Mouse (Mus musculus) kidney, adult 11 months (tissue): ENCODE data around the gene Edaradd.
"Not testable (repeated sequence)": the region's sequence is repeated elsewhere in the genome, so short reads cannot be mapped to it uniquely, and the experiment has no call there.

Source experiments
- DNase-seq: peaks from one replicate; pipeline ENCODE4 v3.0.0; 2022

The Edaradd gene

DNA sequence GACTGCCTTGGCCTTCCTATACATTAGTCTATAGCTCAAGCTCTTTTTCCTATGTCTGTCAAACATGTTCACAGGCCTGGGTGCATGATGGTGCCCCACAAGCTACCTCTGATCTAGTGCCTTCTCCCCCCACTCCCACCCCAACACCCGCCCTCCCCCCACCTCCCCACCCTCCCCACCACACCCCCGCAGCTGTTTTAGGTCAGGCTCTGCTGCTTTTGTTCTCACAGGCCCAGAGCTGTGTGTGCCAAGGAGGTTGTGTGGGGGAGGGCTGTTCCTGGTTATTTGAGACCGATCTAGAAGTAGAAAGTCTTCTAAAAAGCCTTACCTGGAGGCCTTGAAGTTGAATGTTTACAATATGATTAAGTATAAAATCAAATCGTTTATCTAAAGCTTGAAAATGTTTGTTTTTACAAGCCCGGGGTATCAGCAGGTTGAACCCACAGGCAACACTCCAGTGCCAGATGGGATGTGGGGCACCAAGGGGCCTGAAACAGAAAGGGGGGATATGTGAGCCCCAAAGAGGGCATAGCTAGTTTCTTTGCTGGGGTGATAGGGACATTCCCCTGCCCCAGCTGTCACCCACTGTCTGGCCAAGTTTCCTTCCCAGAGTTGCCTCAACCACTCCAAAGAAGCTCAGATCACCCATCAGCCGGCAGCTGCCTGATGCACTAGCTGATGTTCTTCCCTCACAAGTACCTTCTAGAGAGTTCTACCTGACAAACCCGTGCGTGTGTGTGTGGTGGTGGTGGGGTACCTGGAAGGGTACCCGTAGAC lies 8.9 kb downstream of the Edaradd start:
- DNase-seq = no peak

DNA sequence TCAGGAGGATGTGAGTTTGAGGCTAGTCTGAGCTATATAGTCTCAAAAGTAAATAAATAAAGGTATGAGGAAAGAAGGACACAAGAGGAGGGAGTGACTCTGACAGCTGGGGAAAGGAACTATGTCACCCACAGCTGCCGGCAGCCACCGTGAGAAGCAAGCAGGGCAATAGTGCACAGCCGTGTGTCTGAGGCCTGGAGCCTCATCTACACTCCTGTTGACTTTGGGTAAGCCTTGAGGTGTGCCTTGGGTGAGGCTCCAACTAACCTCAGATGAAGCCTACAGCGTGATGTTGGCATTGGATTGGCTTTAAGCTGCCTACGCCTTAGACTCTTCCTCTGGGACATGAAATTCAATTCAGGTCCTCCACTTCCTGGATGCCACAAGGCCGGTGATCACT lies 10.2 kb downstream of the Edaradd start:
- DNase-seq = no peak

DNA sequence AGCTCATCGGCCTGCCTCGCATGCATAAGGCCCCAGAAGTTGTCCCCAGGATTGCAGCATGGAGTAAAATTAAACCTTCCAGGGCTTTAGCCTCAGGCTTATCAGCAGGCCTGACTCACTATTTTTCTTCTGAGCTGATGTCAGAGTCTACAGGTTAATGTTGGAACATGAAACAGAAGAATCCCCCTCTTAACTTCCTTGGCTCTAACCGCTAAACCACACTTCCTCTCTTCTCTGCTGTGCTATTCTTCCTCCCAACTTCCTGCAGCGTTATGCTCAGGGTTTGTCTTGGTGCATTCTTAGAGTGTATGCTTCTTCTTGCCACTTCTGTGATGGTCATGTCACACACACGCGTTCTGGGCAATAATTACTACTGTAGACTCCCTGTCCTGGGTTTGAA lies 12.8 kb downstream of the Edaradd start:
- DNase-seq = no peak

DNA sequence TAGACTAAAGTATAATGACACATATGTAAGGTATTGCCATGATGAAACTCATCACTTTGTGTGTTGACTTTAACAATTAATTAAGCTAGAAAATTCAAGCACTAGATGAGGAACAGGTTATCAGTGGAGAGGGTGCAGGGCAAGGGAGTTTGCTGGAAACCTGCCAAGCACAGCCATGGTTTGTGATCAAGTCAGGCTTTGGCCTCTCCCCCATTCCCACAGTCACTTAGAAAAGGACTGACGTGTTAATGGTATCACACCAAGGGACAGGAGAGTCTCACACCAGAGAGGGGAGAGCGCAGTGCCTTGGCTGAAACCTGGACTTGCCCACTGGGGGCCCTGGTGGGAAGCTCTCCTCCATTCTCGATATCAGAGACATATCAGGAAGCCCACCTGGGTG lies 14.9 kb downstream of the Edaradd start:
- no peak for DNase-seq

DNA sequence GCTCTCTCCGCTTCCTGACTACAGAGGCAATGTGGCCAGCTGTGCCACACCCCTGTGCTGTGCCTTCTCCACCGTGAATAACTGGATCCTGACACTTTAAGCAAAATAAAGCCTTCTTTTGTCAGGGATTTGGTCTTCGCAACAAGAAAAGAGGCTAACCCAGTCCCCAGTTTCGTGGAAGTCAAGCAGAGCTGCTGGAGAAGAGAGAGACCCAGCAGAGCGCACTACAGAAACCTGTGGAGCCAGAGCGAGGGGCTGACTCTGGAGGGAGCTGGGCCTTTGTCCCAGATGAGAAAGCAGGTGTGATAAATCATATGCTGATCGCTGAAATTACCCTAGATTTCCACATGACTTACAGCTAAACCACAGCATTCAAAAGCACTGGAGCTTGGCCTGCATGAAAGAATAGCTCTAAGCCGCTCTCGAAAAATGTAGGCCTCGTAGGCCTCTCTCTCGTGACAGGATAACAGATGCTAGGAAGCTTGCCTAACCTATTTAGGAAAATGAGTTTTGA lies 16.9 kb downstream of the Edaradd start:
- DNase-seq = no peak

DNA sequence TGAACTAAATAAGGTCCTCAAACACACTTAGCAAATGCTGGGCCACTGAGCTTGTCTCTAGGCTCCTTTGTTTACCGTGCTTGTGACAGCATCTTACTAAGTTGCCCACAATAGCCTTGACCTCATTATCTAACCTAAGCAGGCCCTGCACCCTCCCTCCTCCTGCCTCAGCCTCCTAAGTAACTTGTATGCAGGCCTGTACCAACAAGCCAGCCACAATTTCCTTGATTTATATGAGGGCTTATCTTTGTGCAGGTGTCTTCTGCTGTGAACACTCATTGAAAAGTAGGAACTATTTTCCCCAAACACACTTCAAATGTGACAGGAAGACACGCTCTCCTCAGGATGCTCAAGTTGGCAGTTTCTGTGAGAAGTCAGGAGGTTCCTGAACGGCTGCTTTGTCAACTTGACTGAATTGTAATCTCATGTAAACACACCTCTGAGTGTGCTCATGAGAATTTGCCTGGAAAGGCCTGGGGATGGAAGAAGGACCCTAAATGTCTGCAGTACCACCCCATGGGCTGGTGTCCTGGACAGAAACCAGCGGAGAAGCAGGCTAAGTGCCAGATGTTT lies 17.5 kb downstream of the Edaradd start:
- no peak for DNase-seq

DNA sequence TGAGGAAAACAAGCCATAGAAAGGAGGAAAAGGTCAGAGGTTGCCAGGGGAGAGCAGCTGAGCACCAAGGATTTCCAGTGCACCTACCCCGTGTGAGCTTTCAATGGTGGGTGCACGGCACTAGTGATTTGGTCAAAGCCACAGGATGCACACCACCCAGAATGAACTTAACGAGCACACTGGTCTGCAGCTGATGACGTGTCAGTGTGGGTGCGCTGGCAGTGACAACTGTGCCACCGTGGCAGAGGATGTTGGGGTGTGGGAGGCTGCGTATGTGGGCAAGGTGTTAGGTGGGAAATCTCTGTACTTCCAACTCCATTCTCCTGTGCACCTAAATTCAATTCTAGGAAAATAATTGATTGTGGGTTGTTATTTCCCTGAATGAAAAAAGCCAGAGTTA lies 21.1 kb downstream of the Edaradd start:
- no peak for DNase-seq

DNA sequence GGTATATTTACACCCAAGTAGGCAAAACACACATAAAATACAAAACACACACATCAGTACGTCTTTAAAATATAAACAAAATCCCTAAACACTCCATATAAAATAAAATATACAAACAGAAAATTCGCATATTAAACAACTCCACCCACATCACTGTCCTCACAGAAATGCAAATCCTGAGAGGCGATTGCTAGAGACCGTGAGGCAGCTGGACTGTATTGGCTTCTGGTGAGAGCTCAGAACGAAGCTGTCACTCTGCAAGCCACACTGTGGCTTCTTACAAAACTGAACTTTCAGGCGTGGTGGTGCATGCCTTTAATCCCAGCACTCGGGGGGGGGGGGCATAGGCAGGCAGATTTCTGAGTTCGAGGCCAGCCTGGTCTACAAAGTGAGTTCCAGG lies 22.4 kb downstream of the Edaradd start:
- no peak for DNase-seq

DNA sequence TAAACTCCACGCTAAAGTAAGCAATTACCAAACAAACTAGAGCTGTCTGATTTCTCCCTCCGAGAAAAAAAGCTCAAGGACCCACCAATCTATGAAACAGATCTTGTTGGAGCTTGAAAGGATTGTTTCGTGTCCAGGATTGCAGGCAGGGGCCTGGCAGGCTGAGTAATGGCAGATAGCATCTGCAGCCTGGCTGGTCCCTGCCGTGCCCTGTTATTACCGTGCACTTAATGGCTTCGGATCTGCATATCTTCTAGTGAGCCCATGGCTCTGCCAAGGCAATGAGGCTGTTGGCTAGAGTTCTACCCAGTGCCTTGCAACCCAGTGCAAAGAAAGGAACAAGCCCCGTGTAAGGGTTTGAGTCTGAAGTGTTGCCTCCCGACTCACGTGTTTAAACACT lies 25.5 kb downstream of the Edaradd start:
- DNase-seq = peak; percentile 17

DNA sequence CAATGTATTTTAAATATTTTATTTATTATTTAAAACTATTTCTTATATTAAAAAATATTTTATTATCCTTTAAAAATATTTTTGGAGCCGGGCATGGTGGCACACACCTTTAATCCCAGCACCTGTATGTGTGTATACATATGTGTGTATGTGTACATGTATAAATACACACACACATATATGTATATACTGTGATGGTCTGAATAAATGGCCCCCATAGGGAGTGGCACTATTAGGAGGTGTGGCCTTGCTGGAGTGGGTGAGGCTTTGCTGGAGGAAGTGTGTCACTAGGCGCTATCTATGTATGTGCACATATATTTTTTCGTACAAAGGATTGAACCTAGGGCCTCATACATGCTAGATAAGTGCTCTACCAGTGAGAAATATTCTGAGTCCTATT lies 27.7 kb downstream of the Edaradd start:
- no peak for DNase-seq

DNA sequence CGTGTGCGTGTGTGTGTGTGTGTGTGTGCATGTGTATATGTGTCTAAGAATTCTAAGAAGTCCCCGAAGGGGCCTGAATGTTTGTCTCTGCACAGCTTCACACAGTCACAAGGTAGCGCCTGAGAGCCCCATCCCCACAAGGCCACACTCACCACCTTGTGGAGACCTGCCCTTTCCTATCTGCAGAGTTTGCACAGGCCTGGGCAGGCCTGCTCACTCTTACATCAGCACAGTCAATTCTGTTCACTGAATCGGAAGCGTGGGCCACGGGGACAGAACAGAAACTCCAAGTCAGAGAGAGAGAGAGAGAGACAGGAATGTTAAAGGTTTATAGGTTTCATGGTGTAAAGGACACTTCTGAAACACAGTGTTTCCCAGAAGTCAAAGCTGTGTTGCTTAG lies 34.6 kb downstream of the Edaradd start:
- no peak for DNase-seq

DNA sequence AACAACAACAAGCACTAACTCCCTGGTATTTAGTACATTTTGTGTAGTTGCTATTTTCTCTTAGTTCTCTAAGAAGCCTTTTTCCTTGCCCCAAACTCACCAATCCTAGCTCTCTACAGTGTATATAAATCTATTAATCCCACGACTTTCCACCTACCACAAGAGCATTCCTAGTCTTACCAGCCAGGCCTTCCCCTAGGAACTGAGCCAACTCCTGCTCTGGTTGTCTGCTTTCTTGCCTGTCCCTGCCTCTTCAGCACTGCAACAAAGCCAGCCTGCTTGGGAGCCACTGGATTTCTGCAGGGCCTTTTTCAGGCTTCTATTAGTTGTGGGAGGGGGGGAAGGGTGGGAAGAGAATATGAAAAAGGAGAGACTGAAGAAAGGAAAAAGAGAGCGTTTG lies 35.0 kb downstream of the Edaradd start:
- no peak for DNase-seq

DNA sequence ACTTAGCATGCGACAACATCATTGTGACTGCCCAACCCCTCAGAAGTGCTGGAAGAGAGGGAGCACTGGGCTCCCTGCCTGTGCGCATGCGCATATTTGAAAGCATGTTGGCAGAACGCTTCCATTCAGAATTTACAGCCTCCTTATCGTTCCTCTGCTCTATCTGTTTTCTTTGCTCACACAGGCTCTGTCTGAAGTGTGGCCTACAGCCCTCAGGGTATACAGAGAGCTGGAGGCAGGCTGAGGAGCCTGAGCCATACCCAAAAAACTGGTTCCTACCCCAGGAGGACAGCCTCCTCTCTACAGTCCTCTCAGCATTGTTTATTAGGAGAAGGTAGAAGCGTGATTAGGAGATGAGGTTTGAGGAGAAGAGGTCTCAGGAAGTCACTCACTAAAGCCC lies 40.4 kb downstream of the Edaradd start:
- no peak for DNase-seq

DNA sequence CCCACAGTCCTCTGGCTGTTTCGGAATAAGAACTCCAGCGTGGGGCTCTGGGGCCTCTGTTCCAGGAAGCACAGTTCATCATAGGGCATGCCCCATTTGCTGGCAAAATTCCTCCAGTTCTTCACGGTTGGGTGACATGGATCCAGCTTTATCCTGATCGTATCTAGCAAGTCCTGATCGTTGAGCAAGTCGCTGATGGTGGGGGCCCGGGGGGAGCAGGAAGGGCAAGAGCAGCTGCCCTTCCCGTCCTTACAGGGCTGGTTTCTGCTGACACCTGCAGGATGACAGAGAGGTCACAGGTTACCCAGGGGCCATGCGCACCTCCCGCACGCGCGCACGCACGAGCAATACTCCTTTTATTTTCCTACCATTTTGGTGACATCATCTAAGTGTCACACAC lies 41.9 kb downstream of the Edaradd start:
- peak; percentile 91 for DNase-seq

DNA sequence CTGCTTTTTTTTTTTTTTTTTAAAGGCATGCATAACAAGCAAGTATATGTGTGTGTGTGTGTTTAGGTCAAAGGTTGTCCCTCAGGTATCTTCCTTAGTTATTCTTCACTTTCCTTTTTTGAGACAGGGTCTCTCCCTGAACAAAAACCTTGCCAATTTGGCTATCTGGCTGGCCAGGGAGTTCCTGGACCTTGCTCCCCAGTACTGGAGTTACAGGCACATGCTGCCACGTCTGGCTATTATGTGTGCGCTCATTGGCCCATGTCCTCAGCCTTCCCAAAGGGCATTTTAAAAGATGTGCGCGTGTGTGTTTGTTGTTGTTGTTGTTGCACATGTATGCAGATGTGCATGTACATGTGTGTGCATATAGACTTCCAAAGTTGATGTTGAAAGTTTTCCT lies 43.4 kb downstream of the Edaradd start:
- DNase-seq = peak; percentile 15

DNA sequence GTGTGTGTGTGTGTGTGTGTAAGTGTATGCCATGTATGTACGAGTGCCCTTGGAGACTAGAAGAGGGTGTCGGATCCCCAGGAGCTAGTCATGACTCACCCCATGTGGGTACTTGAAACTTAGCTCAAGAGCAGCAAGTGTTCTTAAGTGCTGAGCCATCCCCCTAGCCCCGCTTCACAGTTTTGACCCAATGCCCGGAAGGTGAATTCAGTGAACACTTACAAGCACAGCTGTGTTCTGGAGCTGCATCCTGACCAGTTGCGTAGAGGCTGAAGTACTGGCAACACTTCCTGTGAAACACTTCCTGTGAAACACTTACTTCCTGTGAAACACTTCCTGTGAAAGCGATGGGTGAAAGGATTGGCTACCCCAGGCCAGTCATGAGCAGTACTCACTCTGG lies 45.0 kb downstream of the Edaradd start:
- no peak for DNase-seq

DNA sequence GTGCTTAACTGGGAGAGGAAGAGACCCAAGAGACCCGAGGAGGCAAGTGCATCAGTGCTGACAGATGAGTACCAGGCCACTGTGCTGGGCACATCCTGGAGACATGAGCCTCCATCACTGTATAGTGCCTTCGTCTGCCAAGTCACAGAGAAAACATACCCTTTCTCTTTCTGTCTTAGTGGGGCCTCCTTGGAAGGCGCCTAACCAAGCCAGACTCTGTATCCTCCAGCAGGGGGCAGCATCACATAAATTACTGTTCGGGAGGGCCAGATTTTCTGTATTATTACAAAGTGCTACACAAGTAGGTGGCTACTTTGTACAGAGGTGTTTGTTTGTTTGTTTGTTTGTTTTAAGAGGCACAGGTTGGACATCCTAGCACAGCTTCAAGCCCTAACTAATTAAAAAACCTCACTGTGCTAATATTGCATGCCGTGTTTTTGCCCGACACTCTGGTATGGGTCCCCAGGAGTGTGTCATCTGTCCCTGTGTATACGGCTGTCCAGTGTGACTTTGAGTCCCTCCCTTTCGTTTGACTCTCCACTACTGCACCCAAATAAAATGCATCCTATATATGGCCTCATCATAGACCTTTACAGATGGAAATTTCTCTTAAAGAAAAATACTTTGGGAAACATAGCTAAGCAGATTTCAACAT lies 46.4 kb downstream of the Edaradd start:
- peak; percentile 29 for DNase-seq

DNA sequence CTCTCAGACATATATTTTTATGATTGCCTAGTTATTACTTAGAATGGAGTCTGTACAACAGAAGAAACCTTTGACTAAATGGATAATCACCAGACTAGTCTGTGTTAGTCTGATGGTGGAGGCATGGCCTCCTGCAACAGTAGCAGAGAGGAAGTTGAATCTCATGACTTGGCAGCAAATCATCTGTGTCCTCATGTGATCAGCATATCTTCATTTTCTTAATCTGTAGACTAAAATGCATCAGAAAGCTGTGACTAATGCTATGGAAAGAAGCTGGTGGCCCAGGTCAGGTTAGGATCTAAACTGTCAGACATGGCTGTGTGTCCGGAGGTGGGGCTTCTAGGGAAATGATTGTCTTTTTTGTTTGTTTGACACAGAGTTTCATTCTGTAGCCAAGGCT lies 51.8 kb downstream of the Edaradd start:
- no peak for DNase-seq

DNA sequence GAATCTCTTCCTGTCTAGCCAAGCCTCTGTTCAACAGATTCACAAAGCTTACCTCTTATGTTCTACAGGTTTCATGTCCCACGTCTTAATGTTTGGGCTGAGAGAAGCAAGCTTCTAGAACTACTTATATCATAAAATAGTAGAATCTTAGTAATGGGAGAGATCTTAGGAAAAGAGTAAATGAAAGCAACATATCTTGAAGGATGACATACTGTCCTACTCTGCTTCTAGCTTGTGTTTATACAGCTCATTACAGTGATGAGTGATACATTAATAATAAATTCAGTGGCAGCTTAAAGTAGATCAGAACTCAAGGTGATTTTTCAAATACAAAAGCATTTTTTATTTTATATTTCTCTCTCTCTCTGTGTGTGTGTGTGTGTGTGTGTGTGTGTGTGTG lies 55.4 kb downstream of the Edaradd start, which contains the start of gene Lgals8:
Gene Lgals8 (minus strand): TSS at position 101 of the 400 bp plus-strand sequence.
- DNase-seq = no peak

DNA sequence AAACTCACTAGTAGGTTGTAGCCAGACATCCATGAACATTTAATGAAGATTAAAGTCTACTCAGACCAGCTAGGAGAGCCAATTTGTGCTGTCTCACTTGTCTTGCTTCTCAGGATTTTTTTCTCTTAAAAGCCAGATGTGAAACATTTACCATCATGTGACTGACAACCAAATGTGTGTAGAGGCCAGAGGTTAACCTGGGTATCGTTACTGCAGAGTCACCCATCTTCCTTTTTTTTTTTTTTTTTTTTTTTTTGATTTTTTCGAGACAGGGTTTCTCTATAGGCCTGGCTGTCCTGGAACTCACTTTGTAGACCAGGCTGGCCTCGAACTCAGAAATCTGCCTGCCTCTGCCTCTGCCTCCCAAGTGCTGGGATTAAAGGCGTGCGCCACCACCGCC lies 56.1 kb downstream of the Edaradd start:
- DNase-seq = not testable (repeated sequence)

DNA sequence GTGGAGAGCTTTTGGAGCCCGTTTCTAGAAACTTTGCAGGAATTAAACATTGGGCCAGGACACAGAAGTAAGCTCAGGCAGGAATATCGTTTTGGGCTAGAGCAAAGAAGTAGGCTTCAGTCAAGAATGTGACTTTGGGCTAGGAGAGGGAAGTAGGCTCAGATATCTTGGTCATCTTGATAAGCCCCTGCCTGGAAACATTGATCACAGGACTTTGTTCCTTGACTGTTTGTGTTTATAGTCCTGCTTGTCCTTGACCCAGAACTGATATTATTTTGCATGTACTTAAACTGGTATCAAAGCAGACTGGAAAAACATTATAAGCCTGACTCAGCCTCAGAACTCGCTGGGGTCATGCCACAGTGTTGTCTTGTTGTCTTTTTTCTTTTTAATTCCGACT lies 57.6 kb downstream of the Edaradd start:
- DNase-seq = no peak

DNA sequence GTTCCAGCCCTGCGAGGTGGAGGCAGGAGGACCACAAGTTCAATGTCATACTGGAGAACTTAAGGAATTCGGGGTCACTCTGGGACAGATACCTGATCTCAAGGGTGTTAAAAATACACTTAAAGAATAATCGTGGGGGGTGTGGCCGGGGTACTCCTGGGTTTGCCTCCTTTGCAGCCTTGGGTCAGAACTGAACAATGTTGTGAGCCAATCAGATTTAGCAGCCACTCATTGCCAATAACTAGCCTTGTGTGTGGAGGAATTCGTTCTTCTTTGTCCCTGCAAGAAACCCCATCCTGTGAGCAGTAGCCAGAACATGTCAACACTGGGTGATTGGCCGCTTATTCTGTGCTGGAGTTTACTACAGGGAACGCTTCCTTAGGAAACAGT lies 58.5 kb downstream of the Edaradd start:
- DNase-seq = no peak

DNA sequence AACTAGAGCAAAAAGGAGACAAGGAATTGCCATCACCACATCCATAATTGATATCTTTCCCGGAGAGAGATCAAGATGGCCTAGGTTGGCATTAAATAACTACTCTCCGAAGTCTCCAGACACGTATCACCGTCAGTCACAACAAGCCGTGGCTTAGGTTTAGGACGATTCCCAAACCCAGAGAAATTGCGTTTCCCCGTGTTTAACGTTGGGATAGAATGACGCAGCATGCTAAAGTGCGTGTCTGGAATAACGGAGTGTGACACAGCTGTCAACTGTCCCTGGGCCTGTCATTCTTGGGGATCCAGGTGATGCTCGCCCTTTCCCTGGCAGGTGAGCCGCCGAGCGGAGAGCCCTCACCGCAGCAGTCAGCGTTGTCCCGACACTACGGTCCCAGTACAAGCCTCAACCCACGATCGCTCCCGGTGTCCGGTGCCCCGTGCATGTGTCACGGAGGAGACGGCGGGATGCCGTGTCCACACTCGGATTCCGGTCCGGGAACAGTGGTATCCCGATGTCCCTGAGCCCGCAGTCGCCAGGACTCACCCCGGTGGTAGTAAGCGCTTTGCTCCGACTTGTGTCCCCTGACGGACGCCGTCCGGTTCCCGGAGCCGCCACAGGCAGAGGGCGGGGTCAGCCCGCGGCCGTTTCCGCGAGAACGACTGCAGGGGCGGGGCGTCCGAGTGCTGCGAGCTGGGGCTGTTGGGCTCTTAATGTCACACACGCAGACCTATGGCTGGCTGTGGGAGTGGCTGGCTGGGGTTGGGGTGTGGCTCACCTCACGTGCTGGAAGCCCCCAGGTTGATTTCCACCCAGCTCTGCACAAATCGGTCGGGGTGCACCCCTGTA lies 59.1 kb downstream of the Edaradd start:
- DNase-seq = peak; percentile 93
